Mouse (Mus musculus): ENCODE measurements at regions not wholly inside any gene's neighbourhood (a gene's known extent, or its start where the extent isn't known, plus 50 kb on each side); places are given as distances from the start of the nearest gene placed in this dataset.

DNA sequence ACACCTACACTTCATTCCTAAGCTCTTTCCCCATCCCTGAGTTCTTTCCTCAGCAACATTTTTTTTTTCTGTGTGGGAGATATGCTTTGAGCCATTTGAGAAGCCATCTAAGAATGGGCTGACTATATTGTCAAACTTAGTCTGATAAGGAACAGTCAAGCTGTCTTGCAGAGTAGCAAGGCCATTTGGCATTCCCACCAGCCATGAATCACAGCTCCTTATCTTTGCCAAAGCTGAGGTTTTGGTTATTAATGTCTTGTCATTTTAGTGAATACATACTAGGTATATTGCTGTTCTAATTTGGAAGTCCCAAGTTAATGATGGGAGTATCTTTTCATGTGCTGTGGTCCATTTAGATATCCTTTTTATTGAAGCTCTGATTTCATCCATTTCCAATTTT is 96.4 kb downstream of the Sox9 start:
- H3K9ac ChIP-seq (ENCODE audit: low read depth, low read length), result no peak overlapping the region
- no peak overlapping the region for H3K4me3 ChIP-seq (ENCODE audit: insufficient read depth, low read depth, low read length)
- H3K36me3 ChIP-seq (ENCODE audit: control insufficient read depth, insufficient read depth, low read length), result no peaks in the 10 kb centered on the region

DNA sequence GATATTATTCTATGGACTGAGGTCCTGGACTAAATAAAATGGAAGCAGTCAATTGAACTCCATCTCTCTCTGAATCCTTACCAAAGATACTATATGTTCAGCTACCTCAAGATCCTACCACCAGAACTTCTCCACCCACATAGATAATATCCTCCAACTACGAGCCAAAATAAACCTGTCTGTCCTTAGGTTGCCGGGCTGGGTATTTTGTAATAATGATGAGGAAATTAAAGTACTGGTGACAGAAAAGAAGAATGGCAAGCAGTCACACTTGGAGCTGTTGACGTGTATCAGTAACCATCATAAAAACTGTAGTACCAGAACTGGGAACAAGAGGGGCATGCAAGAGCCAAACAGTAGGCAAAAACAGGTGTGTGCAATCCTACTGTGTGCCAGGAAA is 98.7 kb downstream of the Sox9 start:
- Histone ChIP-seq H3K27ac (replicated peaks; ENCODE audit: insufficient read depth, low read depth, low read length) (no peak overlapping the region), H3K4me3 (ENCODE audit: insufficient read depth, low read depth, low read length) (no peak overlapping the region), H3K36me3 (ENCODE audit: control insufficient read depth, insufficient read depth, low read length) (no peaks in the 10 kb centered on the region), H3K27me3 (ENCODE audit: control insufficient read depth, insufficient read depth, low read length) (no peaks in the 10 kb centered on the region), H3K4me1 (ENCODE audit: control insufficient read depth, insufficient read depth, low read length) (no peaks in the 10 kb centered on the region), H3K79me2 (ENCODE audit: control insufficient read depth, insufficient read depth, low read length) (no peaks in the 10 kb centered on the region), H3K9ac (ENCODE audit: low read depth, low read length) (no peak overlapping the region)
- TF ChIP-seq CTCF (IDR thresholded peaks at IDR 0.05; ENCODE audit: low read depth, low read length), result no peak
- TF ChIP-seq POLR2A (IDR thresholded peaks at IDR 0.05; ENCODE audit: extremely low read depth, insufficient read depth, low read length), result no peak
- DNase-seq (ENCODE audit: extremely low read depth, low read depth, low spot score), result peak; percentile 3
- 33% methylated on average over 3 of the region's 3 CpGs for WGBS

More for the DNA sequence above, 96.4 kb downstream of the Sox9 start:
- no peak for DNase-seq (ENCODE audit: extremely low read depth, low read depth, low spot score)
- Histone ChIP-seq H3K79me2 (ENCODE audit: control insufficient read depth, insufficient read depth, low read length) (no peaks in the 10 kb centered on the region), H3K27me3 (ENCODE audit: control insufficient read depth, insufficient read depth, low read length) (no peaks in the 10 kb centered on the region), H3K27ac (replicated peaks; ENCODE audit: insufficient read depth, low read depth, low read length) (no peak overlapping the region), H3K4me1 (ENCODE audit: control insufficient read depth, insufficient read depth, low read length) (no peaks in the 10 kb centered on the region)
- TF ChIP-seq CTCF (IDR thresholded peaks at IDR 0.05; ENCODE audit: low read depth, low read length), result no peak

DNA sequence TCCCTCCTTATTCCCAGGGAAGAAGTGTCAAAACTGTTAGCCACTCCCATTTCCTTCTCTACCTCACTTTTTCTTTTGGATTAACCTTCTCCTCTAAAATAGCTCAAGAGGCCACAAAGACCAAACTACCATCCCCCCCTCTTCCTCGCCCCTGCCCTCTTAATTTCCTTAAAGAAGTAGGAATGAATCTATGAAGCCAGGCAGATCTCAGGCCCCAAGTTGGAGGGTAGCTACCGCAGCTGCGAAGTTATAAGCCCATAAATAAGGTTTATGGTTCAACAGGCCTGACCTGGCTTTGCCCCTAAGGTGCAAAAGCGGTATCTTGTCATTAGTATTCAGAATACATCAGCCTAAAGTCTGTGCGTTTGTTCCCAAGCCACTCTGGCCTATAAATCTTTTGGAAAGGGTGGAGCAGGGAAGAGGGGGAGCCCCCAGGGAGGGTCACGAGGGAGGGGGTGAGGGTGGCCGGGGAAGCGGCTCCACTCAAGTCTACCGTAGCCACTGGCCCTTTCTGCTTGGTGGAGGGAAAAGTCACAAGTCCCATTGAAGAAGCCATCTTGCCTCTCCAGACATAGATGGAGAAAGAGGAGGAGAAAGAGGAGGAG is 103.4 kb downstream of the Sox9 start:
- 89% methylated on average over 9 of the region's 9 CpGs for WGBS
- no peak overlapping the region for H3K9ac ChIP-seq (ENCODE audit: low read depth, low read length)
- H3K27ac ChIP-seq (replicated peaks; ENCODE audit: insufficient read depth, low read depth, low read length), result no peak overlapping the region
- no peaks in the 10 kb centered on the region for H3K4me1 ChIP-seq (ENCODE audit: control insufficient read depth, insufficient read depth, low read length)
- DNase-seq (ENCODE audit: extremely low read depth, low read depth, low spot score), result no peak
- TF ChIP-seq POLR2A (IDR thresholded peaks at IDR 0.05; ENCODE audit: extremely low read depth, insufficient read depth, low read length) (no peak), CTCF (IDR thresholded peaks at IDR 0.05; ENCODE audit: low read depth, low read length) (no peak)
- no peaks in the 10 kb centered on the region for H3K79me2 ChIP-seq (ENCODE audit: control insufficient read depth, insufficient read depth, low read length)
- no peaks in the 10 kb centered on the region for H3K36me3 ChIP-seq (ENCODE audit: control insufficient read depth, insufficient read depth, low read length)
- no peaks in the 10 kb centered on the region for H3K27me3 ChIP-seq (ENCODE audit: control insufficient read depth, insufficient read depth, low read length)
- no peak overlapping the region for H3K4me3 ChIP-seq (ENCODE audit: insufficient read depth, low read depth, low read length)

DNA sequence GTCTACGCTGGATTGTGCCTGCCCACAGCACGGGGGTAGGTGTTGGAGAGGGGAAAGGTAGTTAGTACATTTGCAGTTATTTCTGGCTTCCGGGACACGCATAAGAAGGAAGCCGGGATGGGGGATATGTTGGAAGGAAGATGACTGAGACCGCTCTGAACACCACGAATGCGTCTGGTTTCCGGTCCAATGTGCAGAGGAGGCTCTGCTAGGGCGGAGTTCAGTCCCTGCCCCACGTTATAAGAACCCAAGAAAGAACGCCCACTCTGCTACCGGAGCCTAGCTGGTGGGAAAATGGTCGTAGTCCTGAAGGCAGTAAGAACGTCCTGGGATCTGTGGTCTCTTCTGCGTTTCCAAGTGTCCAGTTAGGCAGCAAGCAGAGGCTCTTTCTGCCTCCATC is 104.1 kb downstream of the Sox9 start:
- H3K27me3 ChIP-seq (ENCODE audit: control insufficient read depth, insufficient read depth, low read length), result no peaks in the 10 kb centered on the region
- no peak for DNase-seq (ENCODE audit: extremely low read depth, low read depth, low spot score)
- no peak for TF ChIP-seq CTCF (IDR thresholded peaks at IDR 0.05; ENCODE audit: low read depth, low read length)
- no peak for TF ChIP-seq POLR2A (IDR thresholded peaks at IDR 0.05; ENCODE audit: extremely low read depth, insufficient read depth, low read length)
- no peak overlapping the region for H3K9ac ChIP-seq (ENCODE audit: low read depth, low read length)
- no peaks in the 10 kb centered on the region for H3K36me3 ChIP-seq (ENCODE audit: control insufficient read depth, insufficient read depth, low read length)
- H3K27ac ChIP-seq (replicated peaks; ENCODE audit: insufficient read depth, low read depth, low read length), result no peak overlapping the region
- H3K79me2 ChIP-seq (ENCODE audit: control insufficient read depth, insufficient read depth, low read length), result no peaks in the 10 kb centered on the region
- H3K4me1 ChIP-seq (ENCODE audit: control insufficient read depth, insufficient read depth, low read length), result no peaks in the 10 kb centered on the region
- no peak overlapping the region for H3K4me3 ChIP-seq (ENCODE audit: insufficient read depth, low read depth, low read length)
- WGBS, result 89% methylated on average over 16 of the region's 16 CpGs

DNA sequence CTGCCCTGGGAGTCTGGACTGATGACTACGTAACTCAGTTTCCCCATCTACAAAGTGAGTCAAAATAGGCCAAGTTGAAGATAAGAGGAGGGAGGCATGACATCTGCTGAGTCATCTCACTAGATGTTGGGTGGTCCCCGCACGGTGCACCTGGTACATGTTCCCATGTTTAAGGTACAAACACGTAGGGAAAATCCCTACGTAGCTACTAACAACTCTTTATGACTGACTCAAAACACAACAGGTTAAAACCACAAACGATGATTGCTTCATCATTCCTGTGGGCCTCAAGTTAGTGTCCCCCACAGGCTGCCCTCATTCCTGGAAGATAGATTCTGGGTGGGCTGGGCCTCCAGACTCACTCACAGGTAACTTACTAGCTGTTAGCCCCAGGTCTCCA is 107.7 kb downstream of the Sox9 start:
- Histone ChIP-seq H3K4me1 (ENCODE audit: control insufficient read depth, insufficient read depth, low read length) (no peaks in the 10 kb centered on the region), H3K79me2 (ENCODE audit: control insufficient read depth, insufficient read depth, low read length) (no peaks in the 10 kb centered on the region), H3K9ac (ENCODE audit: low read depth, low read length) (no peak overlapping the region), H3K36me3 (ENCODE audit: control insufficient read depth, insufficient read depth, low read length) (no peaks in the 10 kb centered on the region), H3K27me3 (ENCODE audit: control insufficient read depth, insufficient read depth, low read length) (no peaks in the 10 kb centered on the region), H3K27ac (replicated peaks; ENCODE audit: insufficient read depth, low read depth, low read length) (no peak overlapping the region), H3K4me3 (ENCODE audit: insufficient read depth, low read depth, low read length) (no peak overlapping the region)
- TF ChIP-seq CTCF (IDR thresholded peaks at IDR 0.05; ENCODE audit: low read depth, low read length), result no peak
- no peak for TF ChIP-seq POLR2A (IDR thresholded peaks at IDR 0.05; ENCODE audit: extremely low read depth, insufficient read depth, low read length)
- WGBS, result 92% methylated on average over 6 of the region's 6 CpGs
- no peak for DNase-seq (ENCODE audit: extremely low read depth, low read depth, low spot score)

DNA sequence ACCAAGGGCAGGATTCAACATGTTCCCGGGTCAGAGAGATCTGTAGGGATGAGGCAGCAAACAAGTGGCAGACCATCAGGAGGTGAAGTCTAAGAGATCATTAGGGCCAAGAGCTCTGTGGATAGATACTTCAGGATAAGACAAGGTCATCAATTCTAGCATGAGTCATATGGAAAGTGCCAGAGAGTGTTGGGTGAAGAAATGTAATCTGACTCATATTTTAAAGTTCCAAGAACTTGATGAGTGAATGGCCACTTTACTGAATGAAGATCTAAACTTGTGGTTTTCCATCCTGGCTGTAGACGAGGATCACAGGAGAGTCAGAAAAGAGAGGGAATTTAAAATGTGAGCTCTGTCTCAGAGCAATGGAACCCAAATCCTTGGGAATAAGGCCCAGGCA is 115.6 kb downstream of the Sox9 start:
- H3K79me2 ChIP-seq (ENCODE audit: control insufficient read depth, insufficient read depth, low read length), result no peaks in the 10 kb centered on the region
- DNase-seq (ENCODE audit: extremely low read depth, low read depth, low spot score), result no peak
- no peak overlapping the region for H3K27ac ChIP-seq (replicated peaks; ENCODE audit: insufficient read depth, low read depth, low read length)
- WGBS, result 92% methylated on average over 2 of the region's 2 CpGs
- H3K27me3 ChIP-seq (ENCODE audit: control insufficient read depth, insufficient read depth, low read length), result no peaks in the 10 kb centered on the region
- no peaks in the 10 kb centered on the region for H3K36me3 ChIP-seq (ENCODE audit: control insufficient read depth, insufficient read depth, low read length)
- no peak overlapping the region for H3K4me3 ChIP-seq (ENCODE audit: insufficient read depth, low read depth, low read length)
- no peak for TF ChIP-seq POLR2A (IDR thresholded peaks at IDR 0.05; ENCODE audit: extremely low read depth, insufficient read depth, low read length)
- TF ChIP-seq CTCF (IDR thresholded peaks at IDR 0.05; ENCODE audit: low read depth, low read length), result no peak
- H3K9ac ChIP-seq (ENCODE audit: low read depth, low read length), result no peak overlapping the region
- H3K4me1 ChIP-seq (ENCODE audit: control insufficient read depth, insufficient read depth, low read length), result no peaks in the 10 kb centered on the region
